Mouse (Mus musculus): ENCODE measurements around the gene Cox6b2.

Cox6b2 gene

DNA sequence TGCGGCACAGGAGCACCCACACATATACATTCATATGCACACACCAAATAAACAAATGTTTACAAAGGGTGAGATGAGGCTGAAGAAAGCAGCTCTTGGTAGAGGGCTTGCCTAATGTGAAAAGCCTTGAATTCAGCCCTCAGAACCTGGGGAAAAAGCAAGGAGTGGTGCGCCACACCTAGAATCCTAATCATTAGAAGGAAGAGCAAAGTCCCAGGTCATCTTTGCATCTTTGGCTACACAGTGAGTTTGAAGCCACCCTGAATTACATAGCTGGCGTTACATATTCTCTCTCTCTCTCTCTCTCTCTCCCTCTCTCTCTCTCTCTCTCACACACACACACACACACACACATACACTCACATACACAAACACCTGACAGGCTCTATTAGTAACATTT, 33.6 kb downstream of the Cox6b2 start:
- DNase-seq (ENCODE audit: low read depth) = no peak

DNA sequence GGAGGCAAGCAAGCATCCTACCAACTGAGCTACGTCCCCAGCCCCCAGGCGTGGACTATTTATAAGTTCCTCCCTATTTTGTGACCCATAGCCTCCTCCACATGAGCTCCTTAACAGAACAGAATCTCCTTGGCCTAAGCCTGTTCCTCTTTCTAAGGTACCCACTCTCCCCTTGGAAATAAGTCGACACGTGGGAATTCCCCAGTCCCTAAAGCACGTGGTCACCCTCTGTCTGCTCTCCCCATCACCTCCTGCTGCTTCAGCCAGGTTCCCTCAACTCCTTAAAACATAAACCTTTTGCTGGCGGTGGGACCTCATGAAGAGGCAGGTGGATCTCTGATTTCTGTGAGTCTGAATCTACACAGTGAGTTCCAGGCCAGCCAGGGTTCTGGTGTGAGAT, 35.9 kb downstream of the Cox6b2 start:
- no peak for DNase-seq (ENCODE audit: low read depth)

DNA sequence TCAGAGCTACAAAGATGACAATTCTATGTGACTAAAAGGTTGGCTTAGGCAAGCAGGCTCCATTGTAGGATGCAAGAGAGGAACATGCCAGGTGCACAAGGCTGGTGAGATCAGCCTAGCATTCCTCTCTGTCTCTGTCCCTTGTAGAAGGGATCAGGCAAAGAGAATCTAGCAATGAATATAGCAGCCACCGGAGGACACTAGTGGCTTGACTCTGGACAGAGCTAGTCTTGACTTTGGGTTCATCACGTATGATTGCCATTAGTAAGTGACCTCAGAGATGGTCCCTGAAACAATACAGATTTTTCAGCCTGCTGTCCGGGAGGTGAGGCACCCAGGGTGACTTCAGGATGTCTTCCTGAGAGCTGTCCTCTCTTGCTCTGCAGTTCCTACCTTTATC, 40.3 kb downstream of the Cox6b2 start:
- DNase-seq (ENCODE audit: low read depth) = no peak

DNA sequence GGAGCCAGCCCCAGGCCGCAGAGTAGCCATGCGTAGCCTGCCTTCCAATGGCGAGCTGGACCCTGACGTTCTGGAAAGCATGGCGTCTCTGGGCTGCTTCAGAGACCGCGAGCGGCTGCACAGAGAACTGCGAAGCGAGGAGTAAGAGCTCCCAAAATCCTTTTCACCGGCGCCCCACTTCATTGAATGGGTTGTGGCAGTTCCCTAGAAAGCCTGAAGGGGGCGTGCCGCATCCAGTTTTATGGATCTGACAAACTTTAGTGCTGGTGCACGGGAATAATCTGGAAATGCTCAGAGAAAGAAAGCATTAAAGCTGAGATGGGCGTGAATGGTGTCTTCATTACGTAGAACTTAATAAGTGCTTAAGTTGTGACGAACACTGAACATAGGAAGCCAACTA, 47.8 kb downstream of the Cox6b2 start:
- peak; percentile 64 for DNase-seq (ENCODE audit: low read depth)

DNA sequence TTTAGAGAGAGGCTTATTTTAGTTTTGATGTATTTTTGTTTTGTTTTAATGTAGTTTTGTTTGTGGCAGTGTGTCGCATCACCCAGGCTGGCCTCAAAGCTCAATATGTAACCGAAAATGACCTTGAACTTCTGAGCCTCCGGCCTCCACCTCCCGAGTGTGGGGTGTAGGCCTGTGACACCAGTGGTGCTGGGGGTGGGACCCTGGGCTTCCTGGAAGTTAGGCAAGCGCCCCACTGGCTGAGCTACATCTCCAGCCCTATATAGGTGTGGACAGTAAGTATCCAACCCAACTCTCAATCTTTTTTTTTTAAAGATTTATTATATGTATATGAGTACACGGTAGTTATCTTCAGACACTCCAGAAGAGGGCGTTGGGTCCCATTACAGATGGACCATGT, 49.7 kb downstream of the Cox6b2 start:
- DNase-seq (ENCODE audit: low read depth) = no peak

DNA sequence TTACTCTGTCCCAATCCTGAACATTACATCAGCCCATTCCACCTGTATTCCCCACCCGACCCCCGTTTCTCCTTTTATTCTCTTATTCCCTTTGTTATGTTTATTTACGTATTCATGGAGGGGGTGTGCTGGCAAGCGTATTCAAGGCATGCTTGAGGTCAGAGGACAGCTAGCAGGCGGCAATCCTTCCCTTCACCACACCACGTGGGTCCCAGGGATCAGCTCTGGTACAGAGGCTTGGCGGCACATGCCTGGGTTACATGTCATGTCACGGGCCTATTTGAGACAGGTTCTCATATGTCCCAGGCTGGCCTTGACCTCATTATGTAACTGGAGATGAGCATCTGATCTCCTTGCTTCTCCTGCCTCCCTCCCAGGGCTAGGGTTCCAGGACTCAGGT, 50.6 kb downstream of the Cox6b2 start:
- no peak for DNase-seq (ENCODE audit: low read depth)

Measured in c-Kit-positive CD71-negative TER-119-negative erythroid progenitor cells, embryonic 14.5 days (primary cell).